Comparison of ENCODE assay signal across 7 mouse cellular contexts in genomic region chr13:114460306-114460892, GRCm38 (mm10). TPM values are rescaled to one million over a fixed set of nuclear protein-coding genes. Genes with fewer than 3 reads are reported as not detected.
A peak's percentile ranks its signal among the peaks of the same experiment; 100 is the strongest.
DNase-seq lines count a peak whose midpoint lies in the region; ATAC-seq and TF ChIP-seq lines count a peak whose summit lies in the region.

No protein-coding gene starts in this region.

- DNase-seq in MEL (ENCODE audit: low read depth, low spot score) = no peak
- peak; percentile 47 for DNase-seq in adrenal gland, postnatal 14 days
- DNase-seq in forebrain, embryonic 10.5 days (ENCODE audit: extremely low spot score, low spot score) = peak; percentile 74
- peak; percentile 72 for DNase-seq in liver, adult 2 months (ENCODE audit: extremely low read depth, low read depth, low spot score)
- no peak for DNase-seq in natural killer cell, adult 2 months (ENCODE audit: low spot score in 2 of 2)

- H3K4me1 ChIP-seq in MEL (ENCODE audit: control insufficient read depth in 1 of 2, insufficient read depth in 2 of 2, low read length in 2 of 2) = no peaks in the 10 kb centered on the region; a peak in 1 of 4 replicates
- H3K4me1 ChIP-seq in forebrain, embryonic 10.5 days = peaks cover 44% of the 10 kb centered on the region
- peaks cover 24% of the 10 kb centered on the region for H3K4me1 ChIP-seq in hindbrain, embryonic 12.5 days
- H3K4me1 ChIP-seq in liver, adult 2 months (ENCODE audit: control insufficient read depth, insufficient read depth, low read length) = peaks cover 11% of the 10 kb centered on the region

- H3K27ac ChIP-seq in MEL (ENCODE audit: control insufficient read depth, low read depth, low read length) = no peak overlapping the region
- H3K27ac ChIP-seq in forebrain, embryonic 10.5 days = peak overlapping the region; percentile 89
- H3K27ac ChIP-seq in hindbrain, embryonic 12.5 days = peak overlapping the region; percentile 57; the same call in 1 of the 2 replicates
- no peak overlapping the region for H3K27ac ChIP-seq in liver, adult 2 months (replicated peaks; ENCODE audit: insufficient read depth, low read depth, low read length)

- no peaks in the 10 kb centered on the region for H3K36me3 ChIP-seq in MEL (ENCODE audit: control insufficient read depth in 1 of 2, insufficient read depth in 2 of 2, low read length in 2 of 2)
- no peaks in the 10 kb centered on the region for H3K36me3 ChIP-seq in forebrain, embryonic 10.5 days (replicated peaks)
- no peaks in the 10 kb centered on the region for H3K36me3 ChIP-seq in hindbrain, embryonic 12.5 days
- no peaks in the 10 kb centered on the region for H3K36me3 ChIP-seq in liver, adult 2 months (ENCODE audit: control insufficient read depth, insufficient read depth, low read length)

- no peak for TF ChIP-seq EP300 in MEL (IDR thresholded peaks at IDR 0.05; ENCODE audit: low read depth in 1 of 2, low read length in 2 of 2)

- H3K4me3 ChIP-seq in MEL (ENCODE audit: control insufficient read depth in 1 of 2, insufficient read depth in 1 of 2, low read depth in 2 of 2, low read length in 2 of 2) = no peak overlapping the region
- peak overlapping the region; percentile 67 for H3K4me3 ChIP-seq in forebrain, embryonic 10.5 days
- H3K4me3 ChIP-seq in hindbrain, embryonic 12.5 days = peak overlapping the region; percentile 57
- H3K4me3 ChIP-seq in liver, adult 2 months (ENCODE audit: insufficient read depth, low read depth, low read length) = peak overlapping the region; percentile 61; the same call in 1 of the 2 replicates

- H3K4me2 ChIP-seq in hindbrain, embryonic 12.5 days (replicated peaks) = peak overlapping the region; percentile 94

- under 1% methylated on average over 29 of the region's 29 CpGs for WGBS in forebrain, embryonic 10.5 days
- under 1% methylated on average over 29 of the region's 29 CpGs for WGBS in hindbrain, embryonic 12.5 days
- 1% methylated on average over 29 of the region's 29 CpGs for WGBS in liver, adult 2 months

- no peak overlapping the region for H3K9ac ChIP-seq in MEL (ENCODE audit: control insufficient read depth, low read depth, low read length, poor library complexity, severe bottlenecking)
- H3K9ac ChIP-seq in hindbrain, embryonic 12.5 days = peak overlapping the region; percentile 35; the same call in 1 of the 2 replicates
- H3K9ac ChIP-seq in liver, adult 2 months (ENCODE audit: low read depth, low read length) = peak overlapping the region; percentile 69; the same call in 1 of the 2 replicates

- no peaks in the 10 kb centered on the region for H3K27me3 ChIP-seq in MEL (ENCODE audit: control insufficient read depth in 1 of 2, insufficient read depth in 2 of 2, low read length in 2 of 2)
- H3K27me3 ChIP-seq in forebrain, embryonic 10.5 days (ENCODE audit: poor library complexity, severe bottlenecking) = peaks cover 60% of the 10 kb centered on the region
- peaks cover 28% of the 10 kb centered on the region for H3K27me3 ChIP-seq in hindbrain, embryonic 12.5 days
- no peaks in the 10 kb centered on the region for H3K27me3 ChIP-seq in liver, adult 2 months (ENCODE audit: control insufficient read depth, insufficient read depth, low read length)

- H3K79me2 ChIP-seq in MEL (ENCODE audit: control insufficient read depth, insufficient read depth, low read length, poor library complexity) = no peaks in the 10 kb centered on the region
- no peaks in the 10 kb centered on the region for H3K79me2 ChIP-seq in liver, adult 2 months (ENCODE audit: control insufficient read depth, insufficient read depth, low read length)

- no peak for TF ChIP-seq POLR2A in MEL (IDR thresholded peaks at IDR 0.05; ENCODE audit: control insufficient read depth in 1 of 2, insufficient read depth in 1 of 2, low read depth in 1 of 2, low read length in 2 of 2, poor library complexity in 1 of 2)
- no peak for TF ChIP-seq POLR2A in liver, adult 2 months (IDR thresholded peaks at IDR 0.05; ENCODE audit: extremely low read depth, insufficient read depth, low read length)

- TF ChIP-seq CTCF in MEL (IDR thresholded peaks at IDR 0.05 in 2 of 3, conservative IDR thresholded peaks at IDR 0.05 in 1 of 3; ENCODE audit: control insufficient read depth in 1 of 3, insufficient read depth in 1 of 3, low read depth in 2 of 3, low read length in 3 of 3, poor library complexity in 1 of 3, severe bottlenecking in 1 of 3) = peak in 1 of 3 experiments; percentile 20; a peak in 1 of 6 replicates
- peak; percentile 23 for TF ChIP-seq CTCF in liver, adult 2 months (IDR thresholded peaks at IDR 0.05; ENCODE audit: low read depth, low read length)

- peak; percentile 18 for TF ChIP-seq RAD21 in MEL (IDR thresholded peaks at IDR 0.05; ENCODE audit: low read depth, low read length)

- H3K9me3 ChIP-seq in MEL (replicated peaks; ENCODE audit: insufficient read depth, low read length) = no peaks in the 10 kb centered on the region
- H3K9me3 ChIP-seq in forebrain, embryonic 10.5 days = no peaks in the 10 kb centered on the region
- no peaks in the 10 kb centered on the region for H3K9me3 ChIP-seq in hindbrain, embryonic 12.5 days (replicated peaks)

- peak; percentile 55 for ATAC-seq in hindbrain, embryonic 12.5 days (ENCODE audit: low FRiP score)
- ATAC-seq in monocyte, adult 5-6 weeks (replicated peaks; ENCODE audit: insufficient number of reproducible peaks, low FRiP score, low TSS enrichment, poor library complexity, severe bottlenecking) = 0 out of 2 replicates have a peak, but pooled peaks have one; percentile 40

TF ChIP-seq in MEL, 35 proteins besides CTCF, POLR2A, EP300 and RAD21:
- TF ChIP-seq TAL1 (IDR thresholded peaks at IDR 0.05; ENCODE audit: low read length) (no peak), SMC3 (IDR thresholded peaks at IDR 0.05; ENCODE audit: low read depth, low read length) (peak; percentile 36)

RNA-seq across cellular contexts. Expression of gene Fst, which starts 1.6 kb away (rescaled TPM):
- not detected in 2 replicates for total RNA-seq in MEL (2012; rRNA removed)
- polyA plus RNA-seq in MEL (2012; ENCODE audit: insufficient read depth in 1 of 2, insufficient read length in 2 of 2, low read depth in 1 of 2, low replicate concordance in 2 of 2, missing spikeins in 1 of 2) = not detected
- 26.1 and 33.7 TPM in 2 replicates for total RNA-seq in adrenal gland, postnatal 14 days (2021)
- 11.4 and 13.9 TPM in 2 replicates for polyA plus RNA-seq in forebrain, embryonic 10.5 days (2016; fragmentation: Nextera tagmentation; extraction: Ambion mirVana)
- polyA plus RNA-seq in hindbrain, embryonic 12.5 days (2016; fragmentation: Nextera tagmentation; extraction: Ambion mirVana) = 11.3 and 13.8 TPM in 2 replicates
- total RNA-seq in liver, adult 2 months (2014; rRNA removed) = 0.92 and 1.9 TPM in 2 replicates
- polyA plus RNA-seq in liver, adult 2 months (2012; rRNA removed) = 0.45 and 1.3 TPM in 2 replicates
- total RNA-seq in monocyte, adult 5-6 weeks (2017) = 0.11 TPM in 1 of 3 replicates, not detected in the others

Comparison
In these comparisons a context has a peak if more than half of its experiments do, and no peak if none do; other contexts are left out.
1. DNase-seq: peak in adrenal gland, postnatal 14 days (single experiment), forebrain, embryonic 10.5 days (single experiment) and liver, adult 2 months (single experiment); none in MEL (single experiment) and natural killer cell, adult 2 months (0 of 2).
2. H3K27ac ChIP-seq: peak in forebrain, embryonic 10.5 days (single experiment) and hindbrain, embryonic 12.5 days (single experiment); none in MEL (single experiment) and liver, adult 2 months (single experiment).
3. H3K4me3 ChIP-seq: peak in forebrain, embryonic 10.5 days (single experiment), hindbrain, embryonic 12.5 days (single experiment) and liver, adult 2 months (single experiment); none in MEL (0 of 2).